Mouse (Mus musculus) erythroblast, embryonic 14.5 days (primary cell): ENCODE results near the gene Josd1.

ENCODE experiments used
- GATA1 ChIP-seq: IDR thresholded peaks from 2 replicates; pipeline ENCODE4 v1.6.1; 2012; ENCODE audit warnings: low read length, inconsistent platforms, mixed read lengths
- TAL1 ChIP-seq: IDR thresholded peaks from 3 replicates; pipeline ENCODE4 v1.6.1; 2012; ENCODE audit warnings: low read length, inconsistent platforms, mixed read lengths

DNA sequence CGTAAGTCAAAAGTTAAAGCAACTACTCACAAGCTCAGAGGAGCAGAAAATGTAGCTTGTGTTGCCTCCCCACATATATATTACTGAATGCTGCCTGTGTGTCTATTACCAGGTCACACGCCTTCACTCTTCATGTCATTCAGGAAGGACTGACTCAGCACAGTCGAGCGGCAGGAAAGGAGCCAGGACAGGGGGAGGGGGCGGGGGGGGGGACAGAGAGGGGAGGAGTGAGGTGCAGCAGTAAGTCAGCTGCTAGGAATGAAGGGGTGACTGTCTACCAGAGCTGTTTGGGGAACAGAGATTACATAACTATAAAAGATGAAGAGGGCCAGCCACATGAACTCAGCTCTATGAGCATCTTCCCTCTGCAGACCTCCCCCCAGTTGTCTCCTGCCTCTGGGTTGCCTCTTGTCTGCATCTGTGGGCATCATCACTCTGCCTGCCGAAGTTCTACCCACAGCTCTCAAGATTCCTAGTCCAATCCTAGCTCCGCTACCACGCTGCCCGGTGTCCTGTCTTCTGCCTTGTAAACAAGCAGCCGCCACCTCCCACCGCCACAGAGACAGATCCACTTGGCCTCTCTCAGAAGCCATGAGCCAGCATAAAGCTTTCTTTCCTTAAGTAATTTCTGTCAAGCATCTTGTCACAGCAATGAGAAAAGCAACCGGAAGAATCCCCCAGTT, 46.4 kb downstream of the Josd1 start:
- TF ChIP-seq GATA1 (no peak), TAL1 (no peak)
